Mouse (Mus musculus) heart, adult 2 months (tissue): ENCODE results near the gene Dennd2d. TPM values are rescaled to one million over a fixed set of nuclear protein-coding genes. Genes with fewer than 3 reads are reported as not detected.

Source experiments
- DNase-seq, 2 experiments: peaks; one replicate each; pipeline ENCODE4 v3.0.0; 2021
- H3K27ac ChIP-seq: fragments of 200-600 bp; 2 replicates; pipeline ENCODE4 v1.8.1; 2022
- H3K27me3 ChIP-seq: fragments of 200-500 bp; 2 replicates; pipeline ENCODE4 v1.6.1; 2012; ENCODE audit warnings: mild to moderate bottlenecking, low read length, inconsistent platforms, mixed read lengths; ENCODE audit not compliant: control insufficient read depth, insufficient read depth
- H3K36me3 ChIP-seq: fragments of 200-500 bp; 2 replicates; pipeline ENCODE4 v1.6.1; 2012; ENCODE audit warnings: low read length, inconsistent platforms; ENCODE audit not compliant: control insufficient read depth, insufficient read depth
- H3K4me1 ChIP-seq: fragments of 200-500 bp; 2 replicates; pipeline ENCODE4 v1.6.1; 2011; ENCODE audit warnings: low read length; ENCODE audit not compliant: control insufficient read depth, insufficient read depth
- H3K4me3 ChIP-seq: fragments of 200-600 bp; 2 replicates; pipeline ENCODE4 v1.8.1; 2022
- H3K79me2 ChIP-seq: fragments of 200-500 bp; replicated peaks from 2 replicates; pipeline ENCODE4 v1.6.1; 2012; ENCODE audit warnings: mild to moderate bottlenecking, inconsistent platforms, low read length, moderate library complexity, mixed read lengths; ENCODE audit not compliant: control insufficient read depth, insufficient read depth
- H3K9ac ChIP-seq: fragments of 200-500 bp; 2 replicates; pipeline ENCODE4 v1.6.1; 2012; ENCODE audit warnings: low read depth, mild to moderate bottlenecking, control low read depth, inconsistent platforms, low read length, mixed read lengths
- CTCF ChIP-seq: fragments of 200-600 bp; IDR thresholded peaks from 2 replicates; pipeline ENCODE4 v1.8.1; 2022; ENCODE audit warnings: antibody characterized with exemption, mild to moderate bottlenecking, moderate library complexity
- EP300 ChIP-seq: fragments of 200-500 bp; IDR thresholded peaks from 2 replicates; pipeline ENCODE4 v1.6.1; 2011; ENCODE audit warnings: low read depth, low read length, control low read depth; ENCODE audit not compliant: insufficient read depth
- POLR2A ChIP-seq: fragments of 200-500 bp; IDR thresholded peaks from 2 replicates; pipeline ENCODE4 v1.6.1; 2011; ENCODE audit warnings: mild to moderate bottlenecking, low read depth, low read length, control low read depth; ENCODE audit not compliant: insufficient read depth
- WGBS: fragments of 180-500 bp; shearing (Covaris S2); methylation state at CpG from one replicate; pipeline ENCODE4 v1.1.7; 2018; 5-methylcytosine and 5-hydroxymethylcytosine counted together
- intact Hi-C: fragments of 180-260 bp; cut with DNase I; formaldehyde crosslinking; loops from one replicate; pipeline ENCODE4 v1.15.1; 2025
- polyA plus RNA-seq: library from polyadenylated mRNA; depleted of rRNA; stranded (reverse); fragments of >200 nt; gene quantifications from 2 replicates; pipeline ENCODE4 v1.2.3, GENCODE M21; 2012
- total RNA-seq, 2 experiments: library from RNA; stranded (reverse); gene quantifications; 2 replicates each; pipeline ENCODE4 v1.2.3; 2021

The Dennd2d gene
- total and polyA plus RNA-seq, 3 experiments: 0.45 to 1.9 (median 0.57) TPM

DNA sequence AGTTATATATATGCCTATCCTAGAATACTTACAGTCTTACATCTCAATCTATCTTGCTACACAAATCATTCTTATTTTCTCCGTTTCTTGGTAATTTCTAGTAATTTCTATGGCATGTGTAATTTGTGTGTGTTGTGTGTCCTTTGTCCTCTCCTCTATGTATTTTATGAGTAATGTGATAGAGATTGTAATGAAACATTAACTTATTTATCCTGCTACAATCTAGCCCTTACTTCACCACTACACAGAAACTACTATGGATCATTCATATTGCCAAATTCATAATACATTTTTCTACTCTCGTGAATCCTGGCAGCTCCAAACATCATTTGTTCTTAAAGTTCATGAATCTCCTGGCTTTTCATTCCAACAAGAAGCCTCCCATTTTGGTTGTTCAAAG lies 45.8 kb downstream of the Dennd2d start:
- Histone ChIP-seq H3K27me3 (no peaks in the 10 kb centered on the region), H3K4me1 (no peaks in the 10 kb centered on the region), H3K36me3 (no peaks in the 10 kb centered on the region), H3K27ac (no peak overlapping the region), H3K9ac (no peak overlapping the region), H3K79me2 (no peaks in the 10 kb centered on the region), H3K4me3 (no peak overlapping the region)
- TF ChIP-seq CTCF (no peak), POLR2A (no peak), EP300 (no peak)
- intact Hi-C loops: no loop called here
- WGBS: 93% methylated on average over 2 of the region's 2 CpGs
- DNase-seq: no peak

DNA sequence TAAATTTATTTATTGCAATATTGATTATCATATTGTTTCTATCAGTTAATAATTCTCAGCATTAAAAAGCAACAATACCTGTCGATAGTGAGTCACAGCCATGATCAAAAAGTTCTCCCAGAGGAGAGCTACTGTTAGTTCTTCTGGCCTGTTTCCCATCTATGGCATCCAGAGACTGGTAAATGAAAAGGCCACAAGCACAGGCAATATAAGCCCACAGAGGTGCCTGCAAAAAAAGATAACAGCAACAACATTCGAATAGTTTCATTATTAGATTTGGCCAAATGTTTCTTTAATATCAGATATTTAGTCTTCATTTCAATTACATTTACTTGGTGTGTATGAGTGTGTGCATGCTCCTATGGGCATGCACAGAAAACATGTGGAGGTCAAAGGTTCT lies 51.1 kb downstream of the Dennd2d start:
- no peak overlapping the region for H3K27ac ChIP-seq
- WGBS: 92% methylated on average over 2 of the region's 2 CpGs
- H3K27me3 ChIP-seq: no peaks in the 10 kb centered on the region
- no peak for DNase-seq
- H3K4me1 ChIP-seq: peaks cover 2% of the 10 kb centered on the region; the same call in 1 of the 2 replicates
- no peak for TF ChIP-seq CTCF
- no peak for TF ChIP-seq EP300
- no peak for TF ChIP-seq POLR2A
- peaks cover 11% of the 10 kb centered on the region for H3K36me3 ChIP-seq
- H3K4me3 ChIP-seq: no peak overlapping the region
- intact Hi-C loops: loop anchor here (5.0 kb wide), 1 partner anchor 34 kb away; no protein-coding TSS in a partner anchor
- no peak overlapping the region for H3K9ac ChIP-seq
- peaks cover 2% of the 10 kb centered on the region; the same call in 1 of the 2 replicates for H3K79me2 ChIP-seq

DNA sequence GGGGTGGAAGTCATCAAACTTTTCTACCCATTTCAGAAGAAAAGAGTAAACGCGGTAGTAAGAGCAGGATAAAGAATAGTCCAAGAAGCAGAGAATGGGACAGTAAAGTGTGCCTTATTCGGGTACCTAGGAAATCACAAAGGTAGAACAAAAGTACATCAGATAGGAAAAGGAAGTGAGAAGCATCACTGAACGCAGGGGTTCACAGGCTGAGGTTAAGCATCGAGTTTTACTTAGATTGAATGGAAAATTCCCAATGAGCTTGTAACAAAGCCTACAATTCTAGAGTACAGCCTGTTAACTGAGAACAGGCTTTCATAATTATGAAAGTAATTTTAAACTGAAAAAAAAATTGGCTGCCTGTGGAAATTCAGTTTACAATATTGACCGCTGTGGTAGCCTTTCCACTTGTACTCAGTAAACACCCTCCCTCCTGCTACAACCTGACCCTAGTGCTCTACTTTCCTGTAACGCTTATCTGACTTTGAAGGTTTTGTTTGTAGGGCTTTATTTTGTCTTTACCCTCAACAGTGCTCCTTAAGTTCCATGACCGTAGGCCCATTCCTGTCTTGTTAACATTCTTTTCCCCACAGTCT lies 62.6 kb downstream of the Dennd2d start:
- Histone ChIP-seq H3K79me2 (peaks cover 4% of the 10 kb centered on the region; the same call in 1 of the 2 replicates), H3K36me3 (peaks cover 27% of the 10 kb centered on the region), H3K4me1 (peaks cover 7% of the 10 kb centered on the region), H3K27me3 (no peaks in the 10 kb centered on the region), H3K9ac (no peak overlapping the region), H3K27ac (no peak overlapping the region), H3K4me3 (no peak overlapping the region)
- intact Hi-C loops: loop anchor here (5.0 kb wide), 1 partner anchor 177 kb away; no protein-coding TSS in a partner anchor
- no peak for DNase-seq
- no peak for TF ChIP-seq POLR2A
- no peak for TF ChIP-seq EP300
- TF ChIP-seq CTCF: no peak
- WGBS: 74% methylated on average over 8 of the region's 8 CpGs

DNA sequence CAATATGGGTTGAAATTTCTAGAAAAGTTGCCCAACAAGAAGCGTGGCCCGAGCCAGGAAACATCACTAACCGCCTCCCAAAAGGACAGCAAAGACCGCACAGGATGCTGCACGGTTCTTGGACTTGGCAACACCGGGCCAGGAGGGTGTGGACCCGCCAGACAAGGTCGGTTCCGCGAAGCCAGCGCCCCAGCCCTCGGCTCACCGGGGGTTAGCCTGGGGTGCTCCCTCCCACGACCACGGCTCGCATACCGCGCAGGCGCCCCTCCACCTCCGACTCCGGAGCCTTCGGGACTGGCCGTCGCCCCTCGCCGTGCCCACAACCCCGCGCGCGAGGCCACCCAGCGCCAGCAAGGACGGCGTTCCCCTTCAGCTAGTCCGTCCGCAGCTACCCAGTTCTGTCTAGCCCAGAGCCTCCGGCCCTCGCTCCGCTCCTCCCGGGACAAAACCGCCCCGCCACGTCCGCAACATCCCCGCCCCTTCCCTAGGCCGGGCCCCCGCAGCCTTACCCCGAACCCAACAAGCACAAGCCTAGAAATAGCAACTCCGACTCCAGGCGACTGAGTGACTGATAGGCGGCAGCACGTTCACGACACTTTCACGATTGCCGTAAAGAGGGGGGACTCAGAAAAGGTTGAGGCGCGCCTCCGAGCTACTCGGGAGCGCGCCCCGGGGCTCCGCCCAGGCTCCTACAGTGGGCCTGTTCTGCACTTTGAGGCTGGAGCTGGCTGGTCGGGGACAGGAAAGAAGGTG lies 65.1 kb downstream of the Dennd2d start, which contains the start of the genes Dram2 and Cept1:
Gene Dram2, plus strand, starts transcription at position 628 of the 753 bp plus-strand sequence.
Gene Cept1, minus strand, starts transcription at position 632 of the 753 bp plus-strand sequence.
- peak within 1 kb of the TSS; percentile 92 for H3K4me3 ChIP-seq
- peak within 1 kb of the TSS; percentile 92 for H3K27ac ChIP-seq
- intact Hi-C loops: loop anchor here (5.0 kb wide), 1 partner anchor 175 kb away; no protein-coding TSS in a partner anchor
- peaks cover 9% of the 10 kb centered on the region for H3K4me1 ChIP-seq
- under 1% methylated on average over 63 of the region's 63 CpGs for WGBS
- TF ChIP-seq POLR2A (peak; percentile 86), EP300 (0 out of 2 replicates have a peak, but pooled peaks have one; percentile 16), CTCF (0 out of 2 replicates have a peak, but pooled peaks have one; percentile 9)
- peaks cover 46% of the 10 kb centered on the region for H3K36me3 ChIP-seq
- no peaks in the 10 kb centered on the region for H3K27me3 ChIP-seq
- peak within 1 kb of the TSS; percentile 97 for H3K9ac ChIP-seq
- peaks cover 3% of the 10 kb centered on the region; the same call in 1 of the 2 replicates for H3K79me2 ChIP-seq
- DNase-seq: peak; percentile 90 to 94

DNA sequence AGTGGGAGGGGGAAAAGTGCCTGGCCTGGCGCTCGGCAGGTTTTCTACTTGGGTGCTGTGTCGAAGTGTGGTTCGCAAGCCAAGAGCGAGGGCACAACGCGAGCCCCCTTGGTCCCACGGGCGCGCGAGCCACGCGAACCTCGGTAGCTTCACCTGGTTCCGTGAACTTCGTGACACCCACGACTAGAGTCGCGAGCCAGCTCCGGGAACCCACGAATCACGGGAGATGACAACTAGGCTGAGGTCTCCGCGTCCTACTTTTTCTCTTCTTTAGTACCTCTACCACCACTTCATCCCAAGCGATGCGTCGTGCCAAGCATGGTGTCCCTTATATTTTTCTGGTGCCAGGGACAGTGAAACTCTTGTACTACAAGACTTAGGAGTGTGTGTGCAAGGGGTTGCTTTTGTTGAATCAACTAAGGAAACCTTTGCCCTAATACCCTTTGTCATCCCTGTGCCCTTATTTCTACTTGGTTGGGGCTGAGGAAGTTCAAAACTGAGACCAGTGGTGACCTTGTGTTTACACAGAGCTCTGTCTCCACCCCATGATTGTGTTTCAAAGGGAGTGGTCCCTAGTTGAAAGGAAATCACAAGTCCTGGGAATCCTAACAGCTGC lies 65.8 kb downstream of the Dennd2d start:
- DNase-seq: peak in 1 of 2 experiments; percentile 52
- H3K36me3 ChIP-seq: peaks cover 49% of the 10 kb centered on the region
- TF ChIP-seq POLR2A: peak; percentile 53
- no peak for TF ChIP-seq CTCF
- no peak for TF ChIP-seq EP300
- H3K79me2 ChIP-seq: peaks cover 3% of the 10 kb centered on the region; the same call in 1 of the 2 replicates
- peak overlapping the region; percentile 84 for H3K9ac ChIP-seq
- intact Hi-C loops: loop anchor here (5.0 kb wide), 1 partner anchor 174 kb away; no protein-coding TSS in a partner anchor
- under 1% methylated on average over 27 of the region's 27 CpGs for WGBS
- H3K4me3 ChIP-seq: peak overlapping the region; percentile 92
- no peaks in the 10 kb centered on the region for H3K27me3 ChIP-seq
- peak overlapping the region; percentile 92 for H3K27ac ChIP-seq
- peaks cover 9% of the 10 kb centered on the region for H3K4me1 ChIP-seq
